Mouse (Mus musculus): ENCODE data around the gene Tbc1d17. TPM values are rescaled to one million over a fixed set of nuclear protein-coding genes. Genes with fewer than 3 reads are reported as not detected.
"Not testable (repeated sequence)": the region's sequence is repeated elsewhere in the genome, so short reads cannot be mapped to it uniquely, and the experiment has no call there.

Gene Tbc1d17
- polyA plus RNA-seq (2017; shearing (Covaris generic)) = 10 to 100 TPM; 64.8 to 85.3 TPM

DNA sequence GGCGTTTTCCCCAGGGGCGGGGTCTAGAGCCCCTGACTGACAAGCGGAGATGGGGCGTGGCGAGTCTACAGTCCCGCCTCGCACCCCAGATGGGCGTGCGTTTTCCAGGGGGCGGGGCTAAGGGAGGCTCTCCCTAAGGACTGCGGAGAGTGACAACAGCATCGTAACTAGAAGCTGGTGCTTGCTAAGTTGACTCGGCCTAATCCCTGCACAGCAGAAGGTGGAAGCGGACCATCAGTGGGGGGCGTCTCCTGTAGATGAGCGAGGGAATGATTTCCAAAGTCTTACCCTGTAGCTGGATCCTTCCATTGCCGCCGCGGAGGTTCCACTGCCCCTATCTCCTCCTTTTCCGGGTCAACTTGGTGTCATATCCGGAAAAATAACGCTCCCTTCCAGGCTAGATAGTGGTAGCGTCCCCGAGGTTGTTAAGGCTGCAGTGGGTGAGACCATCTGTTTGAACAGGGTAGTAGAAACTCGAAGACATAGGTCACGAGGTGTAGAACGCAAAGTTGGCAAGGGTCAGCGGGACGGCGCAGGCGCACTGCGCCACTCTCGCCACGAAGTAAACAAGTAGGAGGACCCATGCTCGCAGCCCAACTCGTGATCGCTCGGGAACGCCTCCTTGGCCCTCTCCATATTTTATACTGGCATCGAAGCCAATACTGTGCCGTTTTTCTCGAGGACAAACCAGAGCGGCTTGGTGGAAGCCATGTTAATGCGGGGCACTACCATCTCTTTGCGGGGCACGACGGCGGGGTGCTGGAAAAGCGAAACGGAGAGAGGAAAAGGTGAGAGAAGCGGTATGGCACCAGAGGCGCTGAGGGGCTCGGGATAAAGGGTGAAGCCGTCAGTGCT, at the start of gene Tbc1d17, which contains the start of gene Akt1s1:
TSS of gene Tbc1d17 (minus strand) at position 519 of the 855 bp plus-strand sequence.
TSS of gene Akt1s1 (plus strand) at position 431 of the 855 bp plus-strand sequence.
- ATAC-seq = peak; percentile 79

- no peak for ATAC-seq
Measured at GRCm38 (mm10) chr7:44898607-44899006, 49.7 kb upstream of the Tbc1d17 start.

- no peak for ATAC-seq
Measured at GRCm38 (mm10) chr7:44896499-44896898, 47.6 kb upstream of the Tbc1d17 start.

GRCm38 (mm10) chr7:44895593-44896434, 46.9 kb upstream of the Tbc1d17 start, which contains the start of gene Fuz:
Gene Fuz, plus strand, starts transcription at chr7:44896079.
- peak; percentile 86 for ATAC-seq

- no peak for ATAC-seq
Measured at GRCm38 (mm10) chr7:44895206-44895592, 46.3 kb upstream of the Tbc1d17 start.

GRCm38 (mm10) chr7:44894175-44894574, 45.3 kb upstream of the Tbc1d17 start:
- no peak for ATAC-seq

- ATAC-seq = no peak
Measured at GRCm38 (mm10) chr7:44893197-44893596, 44.3 kb upstream of the Tbc1d17 start.

DNA sequence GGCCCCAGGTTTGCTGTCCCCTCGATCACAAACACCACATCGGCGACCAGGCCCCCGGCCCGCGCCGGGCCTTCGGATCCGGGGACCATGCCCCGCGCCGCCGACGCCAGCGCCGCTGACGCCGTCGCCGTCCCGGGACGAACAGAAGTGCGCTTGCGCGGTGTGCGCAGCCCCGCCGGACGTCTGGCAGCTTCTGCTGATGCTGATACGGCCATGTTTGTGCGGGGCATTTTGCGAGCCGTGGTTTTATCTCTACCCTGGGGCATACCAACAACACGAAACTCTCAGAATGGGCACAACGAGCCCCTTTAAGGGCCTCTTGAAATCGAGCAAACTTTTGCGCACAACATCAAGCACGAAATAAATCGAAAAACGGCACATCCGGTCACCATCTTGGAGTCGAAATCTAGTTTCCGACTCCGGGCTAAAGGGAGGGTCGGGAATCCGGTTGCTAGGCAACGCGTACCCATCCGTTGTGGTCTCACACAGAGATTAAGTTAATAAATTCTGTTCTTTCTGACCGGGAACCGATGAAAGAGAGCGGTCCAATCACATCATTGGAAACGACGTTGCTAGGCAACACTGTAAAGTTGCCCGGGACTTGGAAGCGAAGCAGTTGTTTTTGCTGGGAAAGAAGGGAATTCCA, 43.5 kb upstream of the Tbc1d17 start, which contains the start of gene Med25:
TSS of gene Med25 (minus strand) at position 437 of the 646 bp plus-strand sequence.
- ATAC-seq = peak; percentile 38

GRCm38 (mm10) chr7:44891611-44892010, 42.7 kb upstream of the Tbc1d17 start:
- no peak for ATAC-seq

GRCm38 (mm10) chr7:44890737-44891136, 41.9 kb upstream of the Tbc1d17 start:
- no peak for ATAC-seq

GRCm38 (mm10) chr7:44890180-44890579, 41.3 kb upstream of the Tbc1d17 start:
- ATAC-seq = no peak

GRCm38 (mm10) chr7:44888256-44889105, 39.6 kb upstream of the Tbc1d17 start:
- no peak for ATAC-seq

DNA sequence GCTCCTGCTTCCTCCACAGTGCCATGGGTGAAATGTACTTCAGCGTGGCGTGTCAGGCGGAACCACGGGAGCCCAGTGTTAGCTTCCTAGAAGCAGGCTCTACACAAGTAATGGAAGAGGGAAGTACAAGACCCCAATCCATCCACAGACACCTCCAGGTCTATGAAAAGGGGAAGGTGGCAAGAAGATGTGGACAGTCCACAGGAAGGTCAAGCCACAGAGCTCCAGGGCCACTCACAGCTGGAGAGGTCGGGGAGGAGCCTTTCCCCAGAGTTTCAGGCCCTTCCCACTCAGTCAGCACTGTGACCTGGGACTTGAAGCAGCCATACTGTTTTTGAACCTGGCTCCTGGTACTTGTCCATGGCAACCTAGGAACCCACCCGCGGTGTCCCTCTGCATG, 38.1 kb upstream of the Tbc1d17 start:
- ATAC-seq = no peak

DNA sequence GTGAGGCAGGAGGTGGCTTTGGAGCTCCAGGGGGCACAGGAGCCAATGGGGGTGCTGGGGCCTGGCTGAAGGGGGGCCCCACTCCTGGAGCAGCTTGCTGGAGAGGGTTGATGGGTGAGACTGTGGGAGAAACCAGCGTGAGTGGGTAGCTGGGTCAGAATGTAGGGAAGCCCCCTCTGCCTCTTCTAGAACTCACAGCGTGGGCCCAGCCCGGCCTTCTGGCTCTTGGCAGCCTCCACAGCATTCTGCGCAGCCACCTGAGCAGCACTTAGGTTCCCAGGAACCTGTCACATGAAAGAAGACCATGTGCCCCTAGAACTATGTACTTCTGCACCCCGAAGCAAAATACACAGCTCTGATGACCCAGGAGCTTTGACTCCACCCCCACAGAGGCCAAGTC, 35.8 kb upstream of the Tbc1d17 start:
- ATAC-seq = no peak

DNA sequence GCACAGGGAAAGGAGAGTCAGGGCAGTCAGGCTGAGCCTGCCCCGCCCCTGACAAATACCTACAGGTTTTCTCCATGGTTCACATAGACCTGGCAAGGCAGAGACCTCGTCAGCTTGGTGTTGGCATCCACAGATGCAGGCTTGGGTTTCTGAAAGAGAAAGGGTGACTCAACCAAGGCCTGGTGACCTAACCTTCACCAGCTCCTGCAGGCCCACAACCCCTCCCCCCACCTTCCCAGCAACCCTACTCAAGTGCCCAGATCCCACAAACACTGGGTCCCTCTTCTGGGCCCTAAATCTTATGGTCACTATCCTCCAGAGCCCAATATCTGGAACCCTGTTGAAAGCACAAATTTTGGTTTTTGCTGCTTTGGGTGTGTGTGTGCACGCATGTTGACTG, 34.2 kb upstream of the Tbc1d17 start:
- no peak for ATAC-seq

GRCm38 (mm10) chr7:44877833-44878232, 29.0 kb upstream of the Tbc1d17 start:
- no peak for ATAC-seq

GRCm38 (mm10) chr7:44871774-44872173, 22.9 kb upstream of the Tbc1d17 start:
- ATAC-seq = not testable (repeated sequence)

DNA sequence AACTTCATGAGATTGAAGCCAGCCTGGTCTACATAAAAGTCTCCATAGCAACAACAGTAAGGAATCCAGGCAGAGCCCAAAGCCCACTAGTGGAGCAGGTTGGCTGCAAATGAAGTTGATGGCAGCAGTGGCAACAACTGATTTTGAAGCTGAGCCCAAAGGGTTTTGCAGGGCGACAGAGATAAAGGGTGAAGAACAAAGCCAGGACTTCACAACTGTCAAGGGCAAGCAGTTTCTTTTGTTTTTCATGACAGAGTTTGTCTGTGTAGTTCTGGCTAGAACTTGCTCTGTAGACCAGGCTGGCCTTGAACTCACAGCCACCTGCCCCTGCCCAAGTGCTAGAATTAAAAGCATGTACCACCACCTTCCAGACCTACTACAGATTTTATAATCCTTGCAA, 22.3 kb upstream of the Tbc1d17 start:
- no peak for ATAC-seq

DNA sequence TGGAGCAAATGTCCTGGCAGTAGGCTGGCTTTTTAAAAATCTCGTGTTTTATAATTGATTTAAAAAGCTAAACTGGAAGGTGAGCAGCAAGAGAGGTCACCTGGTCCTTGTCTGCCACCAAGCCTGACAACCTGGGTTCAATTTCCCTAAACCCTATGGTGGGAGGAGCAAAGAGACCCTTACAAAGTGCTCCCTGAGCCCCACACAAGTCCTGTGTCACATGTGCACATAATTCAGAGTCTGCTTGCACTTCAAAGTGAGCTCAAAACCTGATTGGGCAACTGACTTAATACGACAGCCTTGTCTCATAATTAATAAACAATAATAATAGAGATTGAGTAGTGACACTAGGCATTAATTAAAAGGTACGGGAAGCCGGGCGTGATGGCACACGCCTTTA, 21.7 kb upstream of the Tbc1d17 start:
- no peak for ATAC-seq

GRCm38 (mm10) chr7:44869697-44870528, 21.0 kb upstream of the Tbc1d17 start, which contains the start of gene Ptov1:
Gene Ptov1, minus strand, starts transcription at chr7:44869788.
- ATAC-seq = peak; percentile 89

Data from CD4-positive, CD25-positive, alpha-beta regulatory T cell, adult 4 months (primary cell).